Mouse (Mus musculus) pancreas, adult 10 weeks (tissue): Measurements from ENCODE around the gene 5330417H12Rik. TPM values are rescaled to one million over a fixed set of nuclear protein-coding genes. Genes with fewer than 3 reads are reported as not detected.

Experiments
- polyA plus RNA-seq: library from polyadenylated mRNA; stranded (reverse); fragments of 350-450 nt; fragmentation: Illumina TruSeq; extraction: RNeasy Lipid Tissue Mini Kit (QIAGEN cat#74804); gene quantifications from one replicate; pipeline ENCODE4 v1.2.3, GENCODE M21; 2015; ENCODE audit warnings: low read depth, low replicate concordance; ENCODE audit not compliant: insufficient read depth

The 5330417H12Rik gene
- polyA plus RNA-seq = not detected

GRCm38 (mm10) chr7:107625061-107625460, at the start of gene 5330417H12Rik:
5330417H12Rik (minus strand) TSS chr7:107625161.

GRCm38 (mm10) chr7:107594857-107595402, 30.0 kb downstream of the 5330417H12Rik start, which contains the start of gene Ppfibp2:
Ppfibp2 (plus strand) TSS chr7:107595207.

Other genes starting within 250 kb of the 5330417H12Rik start
- gene Olfml1, start 57.7 kb downstream of the 5330417H12Rik start, polyA plus RNA-seq = 3.8 TPM
- 3.2 TPM for gene Ppfibp2, start 30.0 kb downstream of the 5330417H12Rik start, polyA plus RNA-seq
- gene Cyb5r2, start 132.9 kb upstream of the 5330417H12Rik start, polyA plus RNA-seq = not detected
- gene Ovch2, start 176.0 kb upstream of the 5330417H12Rik start, polyA plus RNA-seq = not detected
- not detected for gene Olfr467, start 187.1 kb upstream of the 5330417H12Rik start, polyA plus RNA-seq
- gene Olfr469, start 200.4 kb upstream of the 5330417H12Rik start, polyA plus RNA-seq = not detected
- not detected for gene Olfr470, start 222.3 kb upstream of the 5330417H12Rik start, polyA plus RNA-seq